Mouse (Mus musculus) naive thymus-derived CD4-positive, alpha-beta T cell, adult 2 months (primary cell): ENCODE measurements around the gene Dtx4.
A peak's percentile ranks its signal among the peaks of the same experiment; 100 is the strongest.

Source experiments
- DNase-seq: peaks from one replicate; pipeline ENCODE4 v3.0.0-alpha.2; 2011; ENCODE audit warnings: low read depth

Gene Dtx4

GRCm38 (mm10) chr19:12493453-12494186 lies 7.6 kb downstream of the Dtx4 start:
- DNase-seq: no peak

GRCm38 (mm10) chr19:12491636-12492035 lies 9.6 kb downstream of the Dtx4 start:
- no peak for DNase-seq

- no peak for DNase-seq
Measured at GRCm38 (mm10) chr19:12489675-12490570, 11.3 kb downstream of the Dtx4 start.

GRCm38 (mm10) chr19:12488969-12489674 lies 12.1 kb downstream of the Dtx4 start:
- no peak for DNase-seq

- peak; percentile 70 for DNase-seq
Measured at GRCm38 (mm10) chr19:12488205-12488966, 12.9 kb downstream of the Dtx4 start.

- DNase-seq: no peak
Measured at GRCm38 (mm10) chr19:12487511-12488204, 13.6 kb downstream of the Dtx4 start.

- DNase-seq: no peak
Measured at GRCm38 (mm10) chr19:12486875-12487274, 14.4 kb downstream of the Dtx4 start.

- no peak for DNase-seq
Measured at GRCm38 (mm10) chr19:12485631-12486030, 15.6 kb downstream of the Dtx4 start.

- DNase-seq: no peak
Measured at GRCm38 (mm10) chr19:12485223-12485622, 16.0 kb downstream of the Dtx4 start.

GRCm38 (mm10) chr19:12484210-12484609 lies 17.0 kb downstream of the Dtx4 start:
- DNase-seq: no peak

GRCm38 (mm10) chr19:12483782-12484181 lies 17.5 kb downstream of the Dtx4 start:
- no peak for DNase-seq

- DNase-seq: no peak
Measured at GRCm38 (mm10) chr19:12478369-12478768, 22.9 kb downstream of the Dtx4 start.

GRCm38 (mm10) chr19:12476721-12477270 lies 24.5 kb downstream of the Dtx4 start:
- DNase-seq: peak; percentile 73

GRCm38 (mm10) chr19:12475380-12476250 lies 25.6 kb downstream of the Dtx4 start:
- peak; percentile 83 for DNase-seq

GRCm38 (mm10) chr19:12473951-12474350 lies 27.3 kb downstream of the Dtx4 start:
- no peak for DNase-seq

GRCm38 (mm10) chr19:12473201-12473641 lies 28.0 kb downstream of the Dtx4 start:
- DNase-seq: peak; percentile 64

GRCm38 (mm10) chr19:12472381-12472976 lies 28.8 kb downstream of the Dtx4 start:
- DNase-seq: peak; percentile 28

- DNase-seq: peak; percentile 70
Measured at GRCm38 (mm10) chr19:12471866-12472265, 29.4 kb downstream of the Dtx4 start.

- peak; percentile 73 for DNase-seq
Measured at GRCm38 (mm10) chr19:12467436-12467835, 33.8 kb downstream of the Dtx4 start.
